In the genomic region with DNA sequence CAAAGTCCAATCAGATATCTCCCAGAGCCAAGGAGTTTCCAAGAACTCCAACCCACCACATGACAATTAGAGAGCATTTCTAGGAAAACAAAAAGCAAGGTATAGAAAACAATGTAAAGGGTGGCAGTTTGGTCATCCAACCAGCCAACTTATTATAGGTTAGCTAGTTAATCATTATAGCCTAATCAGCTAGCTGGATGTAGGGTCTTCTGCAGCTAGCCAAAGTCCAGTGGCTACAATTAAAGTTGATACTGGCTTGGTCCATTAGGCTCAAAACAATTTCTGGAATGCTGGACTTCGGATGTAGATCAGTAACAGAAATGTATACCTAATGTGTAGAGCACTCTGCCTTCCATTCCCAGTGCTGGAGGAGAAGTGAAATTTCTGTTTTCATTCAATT, we compare ENCODE assay signal across 20 mouse cellular contexts. TPM values are rescaled to one million over a fixed set of nuclear protein-coding genes. Genes with fewer than 3 reads are reported as not detected.
"Had no signal": no experiment of that assay in that cellular context is flagged by ENCODE, and none has a peak within 500 bp of the region (broad histone marks: within the 10 kb centered on the region; RNA-seq: fewer than 3 reads in every experiment).

No protein-coding gene starts in this region.

- H3K4me1 ChIP-seq: midbrain, embryonic 10.5 days; midbrain, embryonic 12.5 days; neural tube, embryonic 13.5 days; neural tube, embryonic 15.5 days had no signal

- H3K4me3 ChIP-seq: midbrain, embryonic 10.5 days; midbrain, embryonic 12.5 days; myocyte; neural tube, embryonic 13.5 days; neural tube, embryonic 15.5 days had no signal

- ATAC-seq: midbrain, embryonic 16.5 days had no signal

- H3K27me3 ChIP-seq: midbrain, embryonic 12.5 days; neural tube, embryonic 13.5 days; neural tube, embryonic 15.5 days had no signal

- DNase-seq: lung, adult 18-20 months; lung, embryonic 14.5 days; lung, postnatal 10 days; lung, postnatal 4 days; midbrain, embryonic 14.5 days; retina, postnatal 1 day; right cerebral cortex, adult 18-20 months; right cerebral cortex, postnatal 25 days; right cerebral cortex, postnatal 4 days; spleen, adult 18-20 months; thymus, adult 18-20 months; thymus, postnatal 14 days; thymus, postnatal 36 days had no signal

- H3K9me3 ChIP-seq: midbrain, embryonic 10.5 days; midbrain, embryonic 12.5 days; neural tube, embryonic 13.5 days; neural tube, embryonic 15.5 days had no signal

- H3K4me2 ChIP-seq: lung, embryonic 14.5 days; midbrain, embryonic 12.5 days; neural tube, embryonic 13.5 days; neural tube, embryonic 15.5 days had no signal

- H3K9ac ChIP-seq: lung, embryonic 14.5 days; midbrain, embryonic 12.5 days; neural tube, embryonic 13.5 days; neural tube, embryonic 15.5 days had no signal

- H3K27ac ChIP-seq: midbrain, embryonic 10.5 days; midbrain, embryonic 12.5 days; neural tube, embryonic 13.5 days; neural tube, embryonic 15.5 days had no signal

- H3K36me3 ChIP-seq: midbrain, embryonic 10.5 days; midbrain, embryonic 12.5 days; neural tube, embryonic 13.5 days; neural tube, embryonic 15.5 days had no signal

RNA-seq across cellular contexts. Expression of gene Slc25a43, which starts 7.1 kb away (rescaled TPM):
- total RNA-seq: megakaryocyte-erythroid progenitor cell, adult 5-6 weeks had no signal
